Mouse (Mus musculus) heart, embryonic 10.5 days (tissue): Measurements from ENCODE around the gene Hoxb3. TPM values are rescaled to one million over a fixed set of nuclear protein-coding genes. Genes with fewer than 3 reads are reported as not detected.

Experiments
- DNase-seq: peaks from one replicate; pipeline ENCODE4 v3.0.0-alpha.2; 2017; ENCODE audit warnings: low spot score
- H3K27ac ChIP-seq: fragments of 300-500 bp; sonication (generic); 2 replicates; pipeline ENCODE4 v1.5.1; 2016; ENCODE audit warnings: mild to moderate bottlenecking
- H3K27me3 ChIP-seq: fragments of 300-500 bp; sonication (generic); 2 replicates; pipeline ENCODE4 v1.6.1; 2016; ENCODE audit warnings: mild to moderate bottlenecking; ENCODE audit not compliant: poor library complexity, insufficient read depth, severe bottlenecking
- H3K36me3 ChIP-seq: fragments of 300-500 bp; sonication (generic); 2 replicates; pipeline ENCODE4 v1.6.1; 2016; ENCODE audit warnings: mild to moderate bottlenecking, moderate library complexity
- H3K4me1 ChIP-seq: fragments of 300-500 bp; sonication (generic); 2 replicates; pipeline ENCODE4 v1.6.1; 2016; ENCODE audit warnings: mild to moderate bottlenecking
- H3K4me3 ChIP-seq: fragments of 300-500 bp; sonication (generic); 2 replicates; pipeline ENCODE4 v1.5.1; 2016; ENCODE audit warnings: mild to moderate bottlenecking, moderate library complexity
- H3K9me3 ChIP-seq: fragments of 300-500 bp; sonication (generic); 2 replicates; pipeline ENCODE4 v1.6.1; 2016; ENCODE audit warnings: mild to moderate bottlenecking, moderate library complexity
- WGBS: fragments of 180-500 bp; shearing (Covaris S2); methylation state at CpG from one replicate; pipeline ENCODE4 v1.1.7; 2016; 5-methylcytosine and 5-hydroxymethylcytosine counted together
- polyA plus RNA-seq: library from polyadenylated mRNA; unstranded; fragments of >200 nt; fragmentation: Nextera tagmentation; extraction: Ambion mirVana; gene quantifications from 2 replicates; pipeline ENCODE4 v1.2.1, GENCODE M21; 2016

The Hoxb3 gene
- polyA plus RNA-seq, 1 experiment from 2014 or later, result 1.8 TPM

- H3K27ac ChIP-seq, result no peak overlapping the region
- under 1% methylated on average over 15 of the region's 15 CpGs for WGBS
- no peaks in the 10 kb centered on the region for H3K36me3 ChIP-seq
- no peaks in the 10 kb centered on the region for H3K9me3 ChIP-seq
- H3K4me3 ChIP-seq, result no peak overlapping the region
- H3K27me3 ChIP-seq, result peaks cover 100% of the 10 kb centered on the region
- H3K4me1 ChIP-seq, result peaks cover 33% of the 10 kb centered on the region
- no peak for DNase-seq
These were observed 21.3 kb upstream of the Hoxb3 start for GRCm38 (mm10) chr11:96301837-96302236.

GRCm38 (mm10) chr11:96302381-96303150 is 20.6 kb upstream of the Hoxb3 start:
- Histone ChIP-seq H3K4me3 (peak overlapping the region; percentile 57; the same call in 1 of the 2 replicates), H3K36me3 (no peaks in the 10 kb centered on the region), H3K9me3 (no peaks in the 10 kb centered on the region), H3K27ac (no peak overlapping the region), H3K27me3 (peaks cover 100% of the 10 kb centered on the region), H3K4me1 (peaks cover 33% of the 10 kb centered on the region)
- 6% methylated on average over 23 of the region's 23 CpGs for WGBS
- DNase-seq, result no peak

GRCm38 (mm10) chr11:96303151-96304099 is 19.7 kb upstream of the Hoxb3 start, which contains the start of gene Hoxb5:
Gene Hoxb5, plus strand, starts transcription at chr11:96303336.
- DNase-seq, result no peak
- no peaks in the 10 kb centered on the region for H3K9me3 ChIP-seq
- peaks cover 33% of the 10 kb centered on the region for H3K4me1 ChIP-seq
- peaks cover 100% of the 10 kb centered on the region for H3K27me3 ChIP-seq
- no peaks in the 10 kb centered on the region for H3K36me3 ChIP-seq
- peak within 1 kb of the TSS; percentile 76 for H3K27ac ChIP-seq
- peak within 1 kb of the TSS; percentile 57 for H3K4me3 ChIP-seq
- WGBS, result 1% methylated on average over 69 of the region's 69 CpGs

GRCm38 (mm10) chr11:96304381-96305195 is 18.5 kb upstream of the Hoxb3 start:
- no peaks in the 10 kb centered on the region for H3K36me3 ChIP-seq
- no peak for DNase-seq
- H3K27me3 ChIP-seq, result peaks cover 100% of the 10 kb centered on the region
- 2% methylated on average over 38 of the region's 38 CpGs for WGBS
- peaks cover 26% of the 10 kb centered on the region for H3K4me1 ChIP-seq
- peak overlapping the region; percentile 46 for H3K4me3 ChIP-seq
- no peaks in the 10 kb centered on the region for H3K9me3 ChIP-seq
- H3K27ac ChIP-seq, result peak overlapping the region; percentile 64

- Histone ChIP-seq H3K9me3 (no peaks in the 10 kb centered on the region), H3K36me3 (no peaks in the 10 kb centered on the region), H3K4me3 (no peak overlapping the region), H3K27me3 (peaks cover 100% of the 10 kb centered on the region), H3K4me1 (peaks cover 18% of the 10 kb centered on the region), H3K27ac (no peak overlapping the region)
- DNase-seq, result no peak
- 43% methylated on average over 6 of the region's 6 CpGs for WGBS
These were observed 17.5 kb upstream of the Hoxb3 start for GRCm38 (mm10) chr11:96305505-96306182.

GRCm38 (mm10) chr11:96306183-96306907 is 16.8 kb upstream of the Hoxb3 start:
- no peak overlapping the region for H3K27ac ChIP-seq
- DNase-seq, result no peak
- no peak overlapping the region for H3K4me3 ChIP-seq

GRCm38 (mm10) chr11:96306908-96307269 is 16.2 kb upstream of the Hoxb3 start:
- no peak overlapping the region for H3K4me3 ChIP-seq
- DNase-seq, result no peak

More at GRCm38 (mm10) chr11:96306183-96306907, 16.8 kb upstream of the Hoxb3 start:
- WGBS, result 16% methylated on average over 7 of the region's 7 CpGs
- H3K9me3 ChIP-seq, result no peaks in the 10 kb centered on the region
- H3K36me3 ChIP-seq, result no peaks in the 10 kb centered on the region
- H3K4me1 ChIP-seq, result peaks cover 19% of the 10 kb centered on the region
- H3K27me3 ChIP-seq, result peaks cover 100% of the 10 kb centered on the region

GRCm38 (mm10) chr11:96308763-96309162 is 14.4 kb upstream of the Hoxb3 start:
- Histone ChIP-seq H3K4me3 (no peak overlapping the region), H3K4me1 (peaks cover 24% of the 10 kb centered on the region)
- 16% methylated on average over 4 of the region's 4 CpGs for WGBS

More at GRCm38 (mm10) chr11:96306908-96307269, 16.2 kb upstream of the Hoxb3 start:
- Histone ChIP-seq H3K4me1 (peaks cover 25% of the 10 kb centered on the region), H3K9me3 (no peaks in the 10 kb centered on the region), H3K27ac (no peak overlapping the region), H3K36me3 (no peaks in the 10 kb centered on the region), H3K27me3 (peaks cover 100% of the 10 kb centered on the region)
- 9% methylated on average over 13 of the region's 13 CpGs for WGBS

GRCm38 (mm10) chr11:96309288-96309687 is 13.8 kb upstream of the Hoxb3 start:
- DNase-seq, result no peak
- WGBS, result 15% methylated on average over 4 of the region's 4 CpGs
- no peak overlapping the region for H3K4me3 ChIP-seq
- no peak overlapping the region for H3K27ac ChIP-seq
- H3K27me3 ChIP-seq, result peaks cover 100% of the 10 kb centered on the region
- H3K36me3 ChIP-seq, result no peaks in the 10 kb centered on the region
- H3K9me3 ChIP-seq, result no peaks in the 10 kb centered on the region
- H3K4me1 ChIP-seq, result peaks cover 26% of the 10 kb centered on the region

More at GRCm38 (mm10) chr11:96308763-96309162, 14.4 kb upstream of the Hoxb3 start:
- DNase-seq, result no peak
- no peak overlapping the region for H3K27ac ChIP-seq
- H3K27me3 ChIP-seq, result peaks cover 100% of the 10 kb centered on the region
- H3K36me3 ChIP-seq, result no peaks in the 10 kb centered on the region
- H3K9me3 ChIP-seq, result no peaks in the 10 kb centered on the region

GRCm38 (mm10) chr11:96310183-96310938 is 12.8 kb upstream of the Hoxb3 start:
- Histone ChIP-seq H3K36me3 (no peaks in the 10 kb centered on the region), H3K4me3 (no peak overlapping the region), H3K27ac (no peak overlapping the region), H3K9me3 (no peaks in the 10 kb centered on the region), H3K27me3 (peaks cover 100% of the 10 kb centered on the region), H3K4me1 (peaks cover 28% of the 10 kb centered on the region)
- DNase-seq, result no peak
- WGBS, result 8% methylated on average over 20 of the region's 20 CpGs

GRCm38 (mm10) chr11:96311097-96311496 is 12.0 kb upstream of the Hoxb3 start:
- Histone ChIP-seq H3K4me3 (peak overlapping the region; percentile 47), H3K27me3 (peaks cover 100% of the 10 kb centered on the region), H3K36me3 (no peaks in the 10 kb centered on the region), H3K4me1 (peaks cover 28% of the 10 kb centered on the region), H3K9me3 (no peaks in the 10 kb centered on the region), H3K27ac (no peak overlapping the region)
- 15% methylated on average over 6 of the region's 6 CpGs for WGBS
- no peak for DNase-seq
